Mouse (Mus musculus): ENCODE data around the gene Pif1. TPM values are rescaled to one million over a fixed set of nuclear protein-coding genes. Genes with fewer than 3 reads are reported as not detected.

The Pif1 gene
- not detected for polyA plus RNA-seq (2015; fragmentation: Illumina TruSeq; extraction: RNeasy Lipid Tissue Mini Kit (QIAGEN cat#74804); ENCODE audit: low read depth, low replicate concordance)

GRCm38 (mm10) chr9:65586406-65587269 lies at the start of gene Pif1:
Gene Pif1, plus strand, starts transcription at chr9:65587160.

GRCm38 (mm10) chr9:65579781-65580371 lies 7.1 kb upstream of the Pif1 start, which contains the start of gene Plekho2:
Gene Plekho2, minus strand, starts transcription at chr9:65580040.

GRCm38 (mm10) chr9:65629025-65629766 lies 42.2 kb downstream of the Pif1 start, which contains the start of gene Rbpms2:
Gene Rbpms2, plus strand, starts transcription at chr9:65629648.

Other genes starting within 250 kb of the Pif1 start
- gene Pdcd7, start 241.1 kb upstream of the Pif1 start, polyA plus RNA-seq (2015; fragmentation: Illumina TruSeq; extraction: RNeasy Lipid Tissue Mini Kit (QIAGEN cat#74804); ENCODE audit: low read depth, low replicate concordance), result 21.8 TPM
- 7.9 TPM for gene Ubap1l, start 226.1 kb upstream of the Pif1 start, polyA plus RNA-seq (2015; fragmentation: Illumina TruSeq; extraction: RNeasy Lipid Tissue Mini Kit (QIAGEN cat#74804); ENCODE audit: low read depth, low replicate concordance)
- 0.19 TPM for gene Kbtbd13, start 195.5 kb upstream of the Pif1 start, polyA plus RNA-seq (2015; fragmentation: Illumina TruSeq; extraction: RNeasy Lipid Tissue Mini Kit (QIAGEN cat#74804); ENCODE audit: low read depth, low replicate concordance)
- gene Rasl12, start 188.7 kb upstream of the Pif1 start, polyA plus RNA-seq (2015; fragmentation: Illumina TruSeq; extraction: RNeasy Lipid Tissue Mini Kit (QIAGEN cat#74804); ENCODE audit: low read depth, low replicate concordance), result 4.6 TPM
- gene Slc51b, start 164.2 kb upstream of the Pif1 start, polyA plus RNA-seq (2015; fragmentation: Illumina TruSeq; extraction: RNeasy Lipid Tissue Mini Kit (QIAGEN cat#74804); ENCODE audit: low read depth, low replicate concordance), result not detected
- gene Mtfmt, start 151.4 kb upstream of the Pif1 start, polyA plus RNA-seq (2015; fragmentation: Illumina TruSeq; extraction: RNeasy Lipid Tissue Mini Kit (QIAGEN cat#74804); ENCODE audit: low read depth, low replicate concordance), result 16.7 TPM
- 34.6 TPM for gene Spg21, start 126.2 kb upstream of the Pif1 start, polyA plus RNA-seq (2015; fragmentation: Illumina TruSeq; extraction: RNeasy Lipid Tissue Mini Kit (QIAGEN cat#74804); ENCODE audit: low read depth, low replicate concordance)
- 1.2 TPM for gene Ankdd1a, start 67.0 kb upstream of the Pif1 start, polyA plus RNA-seq (2015; fragmentation: Illumina TruSeq; extraction: RNeasy Lipid Tissue Mini Kit (QIAGEN cat#74804); ENCODE audit: low read depth, low replicate concordance)
- 11.7 TPM for gene Plekho2, start 7.1 kb upstream of the Pif1 start, polyA plus RNA-seq (2015; fragmentation: Illumina TruSeq; extraction: RNeasy Lipid Tissue Mini Kit (QIAGEN cat#74804); ENCODE audit: low read depth, low replicate concordance)
- 2.8 TPM for gene Rbpms2, start 42.5 kb downstream of the Pif1 start, polyA plus RNA-seq (2015; fragmentation: Illumina TruSeq; extraction: RNeasy Lipid Tissue Mini Kit (QIAGEN cat#74804); ENCODE audit: low read depth, low replicate concordance)
- gene Oaz2, start 80.8 kb downstream of the Pif1 start, polyA plus RNA-seq (2015; fragmentation: Illumina TruSeq; extraction: RNeasy Lipid Tissue Mini Kit (QIAGEN cat#74804); ENCODE audit: low read depth, low replicate concordance), result 285 TPM
- 14.7 TPM for gene Zfp609, start 240.4 kb downstream of the Pif1 start, polyA plus RNA-seq (2015; fragmentation: Illumina TruSeq; extraction: RNeasy Lipid Tissue Mini Kit (QIAGEN cat#74804); ENCODE audit: low read depth, low replicate concordance)

Measured in brain, adult 10 weeks (tissue).